Mouse (Mus musculus): ENCODE data around the gene Exph5.

GRCm38 (mm10) chr9:53307904-53308303, 6.4 kb downstream of the Exph5 start:
- TF ChIP-seq CTCF (IDR thresholded peaks at IDR 0.05; ENCODE audit: extremely low read depth, insufficient read length, insufficient replicate concordance, low read depth, low read length) (no peak), POLR2A (IDR thresholded peaks at IDR 0.05; ENCODE audit: low read depth, low read length) (no peak)
